Mouse (Mus musculus) brain, embryonic 14.5 days (tissue): ENCODE results near the gene Greb1.

Experiments
- CTCF ChIP-seq: fragments of 200-500 bp; IDR thresholded peaks from 2 replicates; pipeline ENCODE4 v1.5.1; 2012; ENCODE audit warnings: inconsistent platforms, mild to moderate bottlenecking, moderate library complexity, borderline replicate concordance; ENCODE audit not compliant: insufficient read depth, insufficient read length; ENCODE audit errors: extremely low read depth
- POLR2A ChIP-seq: fragments of 200-500 bp; IDR thresholded peaks from 2 replicates; pipeline ENCODE4 v1.6.1; 2012; ENCODE audit warnings: mild to moderate bottlenecking, inconsistent platforms, borderline replicate concordance; ENCODE audit not compliant: poor library complexity, insufficient read depth, insufficient read length, severe bottlenecking; ENCODE audit errors: extremely low read depth

- TF ChIP-seq CTCF (no peak), POLR2A (no peak)
Measured at GRCm38 (mm10) chr12:16848501-16848900, 47.8 kb upstream of the Greb1 start.
